Mouse (Mus musculus) embryonic facial prominence, embryonic 15.5 days (tissue): ENCODE data around the gene H2-T22. TPM values are rescaled to one million over a fixed set of nuclear protein-coding genes. Genes with fewer than 3 reads are reported as not detected.
"Not testable (repeated sequence)": the region's sequence is repeated elsewhere in the genome, so short reads cannot be mapped to it uniquely, and the experiment has no call there.

Source experiments
- ATAC-seq: fragments of 200-750 bp; cut with Nextera tagmentation; 2 replicates; pipeline ENCODE4 v1.8.0; 2017; ENCODE audit warnings: low read depth, moderate TSS enrichment; ENCODE audit not compliant: insufficient number of reproducible peaks, low FRiP score, low TSS enrichment
- H3K27ac ChIP-seq: fragments of 300-500 bp; sonication (generic); replicated peaks from 2 replicates; pipeline ENCODE4 v1.5.1; 2015; ENCODE audit warnings: mild to moderate bottlenecking, inconsistent platforms
- H3K27me3 ChIP-seq: fragments of 300-500 bp; sonication (generic); 2 replicates; pipeline ENCODE4 v1.6.1; 2015; ENCODE audit warnings: inconsistent platforms
- H3K36me3 ChIP-seq: fragments of 300-500 bp; sonication (generic); 2 replicates; pipeline ENCODE4 v1.6.1; 2015; ENCODE audit warnings: mild to moderate bottlenecking, inconsistent platforms
- H3K4me1 ChIP-seq: fragments of 300-500 bp; sonication (generic); 2 replicates; pipeline ENCODE4 v1.6.1; 2015; ENCODE audit warnings: inconsistent platforms
- H3K4me2 ChIP-seq: fragments of 300-500 bp; sonication (generic); replicated peaks from 2 replicates; pipeline ENCODE4 v1.6.1; 2015; ENCODE audit warnings: mild to moderate bottlenecking, inconsistent platforms
- H3K4me3 ChIP-seq: fragments of 300-500 bp; sonication (generic); replicated peaks from 2 replicates; pipeline ENCODE4 v1.5.1; 2015; ENCODE audit warnings: mild to moderate bottlenecking, inconsistent platforms
- H3K9ac ChIP-seq: fragments of 300-500 bp; sonication (generic); 2 replicates; pipeline ENCODE4 v1.6.1; 2015; ENCODE audit warnings: inconsistent platforms
- H3K9me3 ChIP-seq: fragments of 300-500 bp; sonication (generic); replicated peaks from 2 replicates; pipeline ENCODE4 v1.6.1; 2016; ENCODE audit warnings: inconsistent platforms
- WGBS: fragments of 180-500 bp; shearing (Covaris S2); methylation state at CpG from one replicate; pipeline ENCODE4 v1.1.7; 2015; 5-methylcytosine and 5-hydroxymethylcytosine counted together
- polyA plus RNA-seq: library from polyadenylated mRNA; unstranded; fragments of >200 nt; fragmentation: Nextera tagmentation; extraction: Ambion mirVana; gene quantifications from 2 replicates; pipeline ENCODE4 v1.2.1, GENCODE M21; 2015

Gene H2-T22
- polyA plus RNA-seq, 1 experiment from 2014 or later, result 27.2 TPM

DNA sequence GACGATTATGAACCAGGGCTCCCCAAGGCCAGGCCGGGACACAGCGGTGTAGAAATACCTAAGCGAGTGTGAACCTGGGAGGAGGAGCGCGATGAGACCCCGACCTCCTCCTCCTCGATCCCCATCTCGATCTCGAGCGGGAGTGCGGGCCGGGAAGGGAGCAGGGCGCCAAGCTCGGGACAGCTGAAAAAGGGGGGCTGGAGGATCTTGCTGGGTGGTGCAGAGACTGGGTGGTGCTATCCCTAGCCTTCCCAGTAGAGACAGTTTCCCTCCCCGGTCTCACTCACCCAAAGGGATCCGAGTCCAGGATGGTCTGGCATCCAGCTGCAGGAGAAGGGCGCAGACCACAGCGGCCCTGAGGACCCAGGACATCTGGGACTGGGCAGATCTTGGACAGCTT lies 492 bp downstream of the H2-T22 start:
- peak; percentile 56; the same call in 1 of the 2 replicates for ATAC-seq
- Histone ChIP-seq H3K9ac (peak overlapping the region; percentile 21; the same call in 1 of the 2 replicates), H3K4me3 (peak overlapping the region; percentile 44), H3K4me2 (peak overlapping the region; percentile 76)
- not testable (repeated sequence) for H3K36me3 ChIP-seq, H3K4me1 ChIP-seq, H3K9me3 ChIP-seq, H3K27ac ChIP-seq, H3K27me3 ChIP-seq
- WGBS, result 1% methylated on average over 19 of the region's 19 CpGs

DNA sequence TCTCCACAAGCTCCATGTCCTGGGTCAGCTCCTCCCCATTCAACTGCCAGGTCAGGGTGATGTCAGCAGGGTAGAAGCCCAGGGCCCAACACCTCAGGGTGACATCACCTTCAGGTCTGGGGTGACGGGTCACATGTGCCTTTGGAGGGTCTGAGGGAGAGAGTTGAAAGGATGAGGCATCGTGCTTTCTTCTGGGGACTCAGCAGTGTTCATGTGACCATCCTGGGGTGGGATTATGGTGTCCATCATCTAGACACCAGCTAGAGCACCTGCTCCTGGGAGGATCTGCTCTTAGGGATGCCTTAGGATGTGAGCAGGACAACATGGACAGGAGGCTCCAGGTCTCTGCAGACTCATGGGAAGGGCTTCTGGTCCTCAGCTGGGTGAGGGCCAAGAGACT lies 1.9 kb downstream of the H2-T22 start:
- not testable (repeated sequence) for H3K27me3 ChIP-seq, H3K4me1 ChIP-seq, H3K36me3 ChIP-seq, H3K4me3 ChIP-seq, ATAC-seq, H3K27ac ChIP-seq, H3K9me3 ChIP-seq, H3K4me2 ChIP-seq, H3K9ac ChIP-seq
- 98% methylated on average over 2 of the region's 2 CpGs for WGBS

DNA sequence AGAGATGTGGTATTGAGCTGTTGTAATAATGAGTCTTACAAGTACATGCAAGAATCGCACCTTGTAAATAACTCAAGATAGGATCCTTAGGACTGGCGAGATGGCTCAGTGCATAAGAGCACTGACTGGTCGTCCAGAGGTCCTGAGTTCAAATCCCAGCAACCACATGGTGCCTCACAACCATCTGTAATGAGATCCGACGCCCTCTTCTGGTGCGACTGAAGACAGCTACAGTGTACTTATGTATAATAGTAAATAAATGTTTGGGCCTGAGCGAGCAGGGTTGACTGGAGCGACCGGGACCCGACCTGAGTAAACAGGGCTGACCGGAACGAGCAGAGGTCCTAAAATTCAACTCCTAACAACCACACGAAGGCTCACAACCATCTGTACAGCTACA lies 6.4 kb downstream of the H2-T22 start:
- H3K27me3 ChIP-seq, H3K4me1 ChIP-seq, ATAC-seq, H3K36me3 ChIP-seq, H3K4me3 ChIP-seq, H3K27ac ChIP-seq, H3K4me2 ChIP-seq, H3K9me3 ChIP-seq, H3K9ac ChIP-seq: not testable (repeated sequence)
- 84% methylated on average over 13 of the region's 13 CpGs for WGBS

DNA sequence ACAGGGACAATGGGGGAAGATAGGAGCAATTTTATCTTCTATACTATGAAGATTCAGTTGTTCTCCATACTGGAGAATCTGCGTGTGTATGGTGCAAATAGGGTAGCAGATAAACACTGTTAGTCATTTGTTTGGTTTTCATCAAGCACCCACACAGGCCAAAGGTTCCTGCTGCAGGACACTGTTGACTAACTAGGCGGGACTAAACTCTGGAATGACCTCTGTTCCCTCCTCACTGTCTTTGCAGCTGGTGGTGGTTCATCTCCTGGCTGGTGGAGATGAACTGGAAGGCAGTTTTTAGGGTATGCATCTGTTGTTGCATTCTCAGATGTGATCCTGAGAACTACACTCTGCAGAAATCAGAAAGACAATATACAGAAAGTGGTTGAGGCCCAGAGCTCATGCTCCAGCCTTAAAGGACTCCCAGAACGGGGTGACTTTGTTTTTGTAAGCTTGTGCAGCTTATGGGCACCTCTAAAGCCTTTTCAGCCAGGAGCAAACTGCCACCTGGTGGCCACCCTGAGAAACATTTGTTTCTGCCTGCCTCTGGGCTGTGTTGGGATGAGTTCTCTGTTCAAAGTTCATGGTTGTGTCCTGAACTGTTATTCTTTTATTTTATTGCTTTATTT lies 7.4 kb downstream of the H2-T22 start:
- not testable (repeated sequence) for ATAC-seq, H3K4me2 ChIP-seq, H3K36me3 ChIP-seq, H3K27me3 ChIP-seq, H3K4me1 ChIP-seq, H3K27ac ChIP-seq, H3K9ac ChIP-seq, H3K4me3 ChIP-seq, H3K9me3 ChIP-seq
- WGBS, result 39% methylated on average over 3 of the region's 3 CpGs

DNA sequence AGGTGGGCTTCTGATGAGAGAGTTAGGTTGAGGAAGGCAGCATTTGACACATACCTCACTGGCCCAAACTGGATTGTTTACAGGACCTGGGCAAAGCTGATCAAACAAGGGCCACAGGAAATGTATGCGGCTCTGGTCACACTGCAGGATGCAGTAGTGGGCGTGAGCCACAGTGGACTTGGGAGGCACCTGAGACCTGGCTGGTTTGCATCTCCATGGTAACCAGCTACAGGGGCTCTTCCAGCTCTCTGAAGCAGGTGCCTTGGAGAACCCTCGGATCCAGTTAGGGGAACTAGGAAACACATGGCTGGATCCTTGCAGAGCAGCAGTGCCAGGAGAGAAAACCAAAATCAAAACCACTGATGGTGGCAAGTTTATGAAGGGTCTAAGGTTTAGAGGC lies 8.0 kb downstream of the H2-T22 start:
- ATAC-seq, H3K27me3 ChIP-seq, H3K27ac ChIP-seq, H3K9ac ChIP-seq, H3K4me3 ChIP-seq, H3K4me1 ChIP-seq, H3K4me2 ChIP-seq, H3K36me3 ChIP-seq, H3K9me3 ChIP-seq: not testable (repeated sequence)
- 61% methylated on average over 3 of the region's 3 CpGs for WGBS

DNA sequence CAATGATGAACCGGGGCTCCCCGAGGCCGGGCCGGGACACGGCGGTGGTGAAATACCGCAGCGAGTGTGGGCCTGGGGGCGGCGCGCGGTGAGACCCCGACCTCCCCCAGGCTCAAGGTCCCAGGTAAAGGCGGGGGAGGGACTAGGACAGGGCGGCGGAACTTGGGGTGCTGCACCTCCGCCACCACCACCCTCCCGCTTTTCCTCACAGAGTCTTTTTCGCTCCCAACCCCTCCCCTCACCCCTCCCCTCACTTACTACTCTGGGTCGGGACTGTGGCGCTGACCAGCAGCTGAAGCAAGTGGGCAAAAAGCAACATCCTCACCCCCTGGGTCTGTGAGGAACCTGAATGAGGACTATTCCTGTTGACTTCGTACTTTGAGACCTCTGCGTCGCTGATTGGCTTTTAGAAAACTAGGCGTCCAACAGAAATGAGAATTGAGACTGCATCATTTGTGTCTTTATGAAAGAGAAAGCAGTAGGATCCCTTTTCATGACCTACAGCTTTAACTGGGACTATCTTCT lies 10.1 kb downstream of the H2-T22 start, which contains the start of gene H2-T23:
Gene H2-T23, minus strand, starts transcription at position 505 of the 525 bp plus-strand sequence.
- H3K27ac ChIP-seq, result peak within 1 kb of the TSS; percentile 39; the same call in 1 of the 2 replicates
- H3K4me3 ChIP-seq, result peak within 1 kb of the TSS; percentile 55
- H3K4me1 ChIP-seq, ATAC-seq, H3K9me3 ChIP-seq, H3K36me3 ChIP-seq, H3K27me3 ChIP-seq: not testable (repeated sequence)
- H3K9ac ChIP-seq, result peak within 1 kb of the TSS; percentile 45
- H3K4me2 ChIP-seq, result peak within 1 kb of the TSS; percentile 89
- WGBS, result under 1% methylated on average over 25 of the region's 25 CpGs

DNA sequence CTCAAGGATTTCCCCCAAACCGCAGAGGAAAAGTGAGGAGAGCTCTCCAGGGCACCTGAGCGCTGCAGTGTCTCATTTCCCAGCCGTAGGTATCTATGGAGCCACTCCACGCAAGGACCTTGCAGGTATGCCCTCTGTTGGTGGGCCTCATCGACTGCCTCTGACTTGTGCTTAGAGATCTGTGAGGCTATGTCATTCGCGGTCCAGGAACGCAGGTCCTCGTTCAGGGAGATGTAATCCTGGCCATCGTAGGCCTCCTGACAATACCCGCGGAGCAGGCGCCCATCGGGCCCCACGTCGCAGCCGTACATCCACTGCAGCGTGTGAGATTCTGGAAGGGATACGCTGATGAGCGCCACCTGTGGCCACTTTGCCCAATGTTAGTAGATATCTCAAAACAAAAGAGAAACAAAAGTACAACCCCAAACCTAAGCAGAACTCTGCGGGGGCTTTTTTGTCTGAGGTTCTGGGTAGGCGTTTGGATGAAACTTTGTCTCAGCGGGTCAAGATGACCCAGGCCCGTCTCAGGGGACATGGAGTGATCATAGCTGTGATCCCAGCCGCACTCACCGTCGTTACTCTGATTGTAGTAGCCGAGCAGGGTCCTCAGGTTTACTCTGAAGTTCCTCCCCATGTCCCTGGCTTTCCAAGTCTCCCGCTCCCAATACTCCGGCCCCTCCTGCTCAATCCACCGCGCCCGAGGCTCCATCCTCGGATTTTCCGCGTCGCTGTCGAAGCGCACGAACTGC lies 10.8 kb downstream of the H2-T22 start:
- H3K9ac ChIP-seq, result peak overlapping the region; percentile 45
- peak overlapping the region; percentile 39; the same call in 1 of the 2 replicates for H3K27ac ChIP-seq
- peak; percentile 52 for ATAC-seq
- not testable (repeated sequence) for H3K9me3 ChIP-seq, H3K4me1 ChIP-seq, H3K27me3 ChIP-seq, H3K36me3 ChIP-seq
- WGBS, result under 1% methylated on average over 40 of the region's 40 CpGs
- H3K4me3 ChIP-seq, result peak overlapping the region; percentile 55
- H3K4me2 ChIP-seq, result peak overlapping the region; percentile 89

DNA sequence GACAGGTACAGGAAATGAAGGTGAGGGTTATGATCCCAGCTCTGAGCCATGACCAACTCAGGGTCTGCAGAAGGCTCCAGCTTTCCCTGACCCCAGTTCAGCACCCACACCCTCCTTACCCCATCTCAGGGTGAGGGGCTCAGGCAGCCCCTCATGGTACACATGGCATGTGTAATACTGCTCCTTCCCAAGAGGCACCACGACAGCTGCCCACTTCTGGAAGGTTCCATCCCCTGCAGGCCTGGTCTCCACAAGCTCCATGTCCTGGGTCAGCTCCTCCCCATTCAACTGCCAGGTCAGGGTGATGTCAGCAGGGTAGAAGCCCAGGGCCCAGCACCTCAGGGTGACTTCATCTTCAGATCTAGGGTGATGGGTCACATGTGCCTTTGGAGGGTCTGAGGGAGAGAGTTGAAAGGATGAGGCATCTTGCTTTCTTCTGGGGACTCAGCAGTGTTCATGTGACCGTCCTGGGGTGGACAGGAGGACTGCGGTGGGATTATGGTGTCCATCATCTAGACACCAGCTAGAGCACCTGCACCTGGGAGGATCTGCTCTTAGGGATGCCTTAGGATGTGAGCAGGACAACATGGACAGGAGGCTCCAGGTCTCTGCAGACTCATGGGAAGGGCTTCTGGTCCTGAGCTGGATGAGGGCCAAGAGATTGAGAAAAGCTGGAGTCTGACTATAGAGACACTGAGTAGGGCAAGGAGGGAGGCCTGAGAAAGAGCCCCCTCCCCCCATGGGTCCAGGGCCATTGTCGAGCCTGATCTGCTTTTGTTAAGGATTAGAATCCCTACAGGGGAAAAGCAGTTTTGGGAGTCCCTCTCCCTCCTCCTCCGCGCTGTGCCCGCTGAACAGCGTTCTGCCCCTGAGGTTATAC lies 11.6 kb downstream of the H2-T22 start:
- H3K27me3 ChIP-seq, H3K27ac ChIP-seq, H3K4me1 ChIP-seq, H3K36me3 ChIP-seq, H3K9me3 ChIP-seq, ATAC-seq, H3K9ac ChIP-seq: not testable (repeated sequence)
- WGBS, result 36% methylated on average over 8 of the region's 8 CpGs
- Histone ChIP-seq H3K4me3 (peak overlapping the region; percentile 55), H3K4me2 (peak overlapping the region; percentile 89)

DNA sequence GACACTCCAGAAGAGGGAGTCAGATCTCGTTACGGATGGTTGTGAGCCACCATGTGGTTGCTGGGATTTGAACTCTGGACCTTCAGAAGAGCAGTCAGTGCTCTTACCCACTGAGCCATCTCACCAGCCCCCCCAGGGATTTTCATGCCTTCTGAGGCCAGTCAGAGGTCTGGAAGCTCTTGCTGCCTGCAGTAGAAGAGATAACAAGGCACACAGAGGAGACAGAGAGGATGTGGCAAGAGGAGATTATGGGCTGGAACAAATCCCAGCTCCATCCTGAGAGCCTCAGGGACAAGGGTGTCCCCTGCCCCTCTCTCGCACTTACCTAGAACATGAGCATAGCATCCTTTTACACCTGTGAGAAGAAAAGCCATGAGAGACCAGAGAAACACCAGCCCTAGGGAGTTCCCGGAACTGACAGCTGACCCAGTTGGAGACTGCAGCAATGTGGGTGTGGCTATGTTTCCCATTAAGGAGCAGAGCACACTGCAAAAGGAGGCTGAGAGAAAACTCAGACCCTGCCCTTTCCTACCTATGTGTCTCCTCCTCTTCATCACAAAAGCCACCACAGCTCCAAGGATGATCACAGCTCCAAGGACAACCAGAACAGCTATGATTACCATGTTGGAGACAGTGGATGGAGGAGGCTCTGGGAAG lies 12.4 kb downstream of the H2-T22 start:
- H3K36me3 ChIP-seq, H3K9ac ChIP-seq, H3K4me1 ChIP-seq, H3K9me3 ChIP-seq, ATAC-seq, H3K27me3 ChIP-seq, H3K4me3 ChIP-seq, H3K27ac ChIP-seq, H3K4me2 ChIP-seq: not testable (repeated sequence)
- WGBS, result 77% methylated on average over 4 of the region's 4 CpGs

DNA sequence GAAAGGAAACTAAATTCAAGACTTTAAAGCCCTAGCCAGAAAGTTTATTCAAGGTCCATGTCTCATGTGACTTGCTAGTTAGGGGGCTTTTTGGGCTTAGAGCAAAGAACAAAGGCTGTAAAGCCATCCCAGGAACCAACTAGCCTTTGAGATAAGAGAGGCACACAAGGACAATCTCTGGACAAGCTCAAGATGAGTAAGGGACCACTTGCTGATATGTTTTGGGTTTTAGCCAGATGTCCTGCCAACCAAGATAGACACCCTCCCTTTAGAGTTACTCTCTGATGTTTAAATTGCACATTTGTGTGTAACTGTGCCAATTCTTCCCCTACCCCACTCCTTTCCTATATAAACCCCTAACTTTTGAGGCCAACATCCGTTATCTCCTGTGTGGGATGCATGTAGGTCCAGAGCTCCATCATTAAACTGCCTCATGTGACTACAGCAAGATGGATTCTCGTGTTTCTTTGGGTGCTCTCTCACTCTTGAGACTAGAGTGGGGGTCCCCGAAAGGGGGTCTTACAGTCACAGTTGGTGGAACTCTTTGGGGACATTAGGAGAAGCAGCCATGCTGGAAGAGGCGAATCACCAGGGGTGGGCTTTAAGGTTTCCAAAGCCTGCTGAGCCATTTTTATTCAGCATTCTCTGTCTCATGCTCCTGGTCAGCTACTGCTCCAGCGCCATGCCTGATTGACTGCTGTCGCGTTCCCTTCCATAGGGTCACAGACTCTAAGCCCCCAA lies 13.5 kb downstream of the H2-T22 start:
- Histone ChIP-seq H3K9me3 (no peaks in the 10 kb centered on the region), H3K27me3 (no peaks in the 10 kb centered on the region), H3K36me3 (no peaks in the 10 kb centered on the region), H3K27ac (no peak overlapping the region), H3K4me3 (no peak overlapping the region), H3K9ac (no peak overlapping the region), H3K4me2 (no peak overlapping the region), H3K4me1 (0 out of 2 replicates have a peak, but pooled peaks cover 3% of the 10 kb centered on the region)
- ATAC-seq, result no peak
- WGBS, result 87% methylated on average over 7 of the region's 7 CpGs
